Mouse (Mus musculus) liver, postnatal 0 days (tissue): Measurements from ENCODE around the gene 2010111I01Rik.

Experiments used
- CTCF ChIP-seq: sonication (generic); IDR thresholded peaks from 2 replicates; pipeline ENCODE4 v1.5.1; 2016; ENCODE audit warnings: antibody characterized with exemption, low read depth
- EP300 ChIP-seq: IDR thresholded peaks from 2 replicates; pipeline ENCODE4 v1.6.1; 2016; ENCODE audit warnings: antibody characterized with exemption, low read depth, mild to moderate bottlenecking

- TF ChIP-seq CTCF (no peak), EP300 (peak; percentile 83)
These were observed 25.3 kb upstream of the 2010111I01Rik start for GRCm38 (mm10) chr13:62939371-62939770.
